Mouse (Mus musculus): Measurements from ENCODE around the gene Pias4.

DNA sequence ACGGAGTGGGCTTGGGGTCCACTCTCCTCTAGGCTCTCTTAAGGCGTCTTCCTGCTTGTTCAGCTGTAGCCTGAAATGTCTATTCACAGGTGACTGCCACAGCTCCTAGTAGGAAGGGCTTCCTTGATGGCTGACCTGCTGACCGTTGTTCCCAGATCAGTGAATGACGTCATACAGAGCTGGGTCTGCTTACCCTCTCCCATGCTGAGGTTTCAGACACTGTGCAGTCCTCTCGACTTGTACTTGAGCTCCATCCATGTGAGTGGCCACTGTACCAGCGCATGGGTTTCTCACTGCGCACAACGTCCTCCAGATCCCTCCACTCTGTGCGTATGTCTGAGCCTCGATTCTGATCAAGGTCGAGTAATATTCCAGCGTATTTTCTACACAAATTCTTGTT lies 15.1 kb downstream of the Pias4 start:
- TF ChIP-seq CTCF (IDR thresholded peaks at IDR 0.05; ENCODE audit: low read depth, low read length) (no peak), POLR2A (IDR thresholded peaks at IDR 0.05; ENCODE audit: extremely low read depth, insufficient read depth, low read length) (no peak)
